Mouse (Mus musculus) Patski (cell line): ENCODE data around the gene Tmem184a. TPM values are rescaled to one million over a fixed set of nuclear protein-coding genes. Genes with fewer than 3 reads are reported as not detected.

Source experiments
- ATAC-seq: fragments of 100-300 bp; one replicate; pipeline ENCODE4 v1.8.0; 2021
- CTCF ChIA-PET: fragments of 350-600 bp; sonication (Branson Sonifier 250); formaldehyde crosslinking; loops from one replicate; lab custom pipeline; 2022; ENCODE audit warnings: inconsistent platforms; lab: Charles Lee
- POLR2A ChIA-PET: fragments of 350-600 bp; sonication (Branson Sonifier 250); formaldehyde crosslinking; loops from one replicate; lab custom pipeline; 2022; ENCODE audit warnings: antibody characterized with exemption, inconsistent platforms; lab: Charles Lee
- DNase-seq: peaks from one replicate; pipeline ENCODE4 v3.0.0-alpha.2; 2011; ENCODE audit warnings: low read depth, low spot score
- H3K27me3 ChIP-seq: fragments of 371-371 bp; one replicate; pipeline ENCODE4 v1.5.1; 2021
- CTCF ChIP-seq: fragments of 100-300 bp; IDR thresholded peaks from one replicate; pipeline ENCODE4 v1.5.1; 2021
- in situ Hi-C: fragments of 300-500 bp; cut with MboI; formaldehyde crosslinking; loops from 3 replicates; pipeline ENCODE4 v1.11.1; 2018; ENCODE audit warnings: low pct_unique_long_range_greater_than_20kb, mixed read lengths
- polyA plus RNA-seq: library from polyadenylated mRNA; unstranded; gene quantifications from one replicate; pipeline ENCODE4 v1.2.3, GENCODE M21; 2021

Gene Tmem184a
- polyA plus RNA-seq, 1 experiment from 2014 or later, result not detected

DNA sequence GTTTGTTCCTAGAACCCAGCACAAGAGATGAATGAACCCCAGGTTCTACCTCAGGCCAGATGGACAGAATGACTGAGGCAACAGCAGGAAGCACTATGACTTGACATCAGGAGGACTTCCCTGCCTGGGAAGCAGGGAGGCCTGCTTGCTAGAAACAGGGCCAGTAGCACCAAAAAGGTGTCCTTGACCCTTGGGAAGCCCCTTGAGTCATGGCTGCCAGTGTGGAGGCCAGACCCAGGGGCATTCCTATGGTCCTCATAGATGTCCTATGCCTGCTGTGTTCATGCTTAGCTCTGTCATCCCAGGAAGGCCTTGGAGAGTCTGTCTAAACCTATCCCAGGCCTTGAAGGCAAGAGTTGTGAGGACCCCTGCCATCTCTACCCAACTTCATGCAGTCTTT, 3.3 kb downstream of the Tmem184a start:
- in situ Hi-C loops, result no loop called here
- ATAC-seq (no peak), DNase-seq (no peak)
- ChIA-PET POLR2A (interaction anchor here (1.8 kb wide), 1 partner anchor 26 kb away, joined by 3 read pairs; no protein-coding TSS in a partner anchor), CTCF (no interaction called here)
- H3K27me3 ChIP-seq, result no peaks in the 10 kb centered on the region
- no peak for TF ChIP-seq CTCF

DNA sequence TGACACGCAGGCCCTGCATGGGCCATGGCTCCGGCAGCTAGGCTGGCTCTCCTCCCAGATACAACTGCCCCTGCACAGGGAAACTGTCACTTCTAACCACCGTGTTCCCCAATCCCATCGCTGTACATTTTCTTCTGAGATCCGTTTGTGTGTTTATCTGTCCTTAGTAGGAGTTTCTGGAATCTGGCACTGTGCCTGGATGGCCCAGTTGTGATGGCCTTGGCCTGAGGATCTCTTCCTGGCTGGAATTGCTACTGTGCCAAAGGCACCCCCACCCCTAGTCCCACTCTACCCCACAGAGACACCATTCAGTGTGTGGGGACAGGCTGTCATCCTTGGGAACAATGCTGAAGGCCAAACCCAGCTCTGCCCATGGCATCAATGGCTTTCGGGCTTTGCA, 3.8 kb downstream of the Tmem184a start:
- POLR2A ChIA-PET, result interaction anchor here (0.6 to 1.8 kb wide), 2 partner anchors 25 to 27 kb away, joined by 3 read pairs; no protein-coding TSS in a partner anchor
- no peaks in the 10 kb centered on the region for H3K27me3 ChIP-seq
- TF ChIP-seq CTCF, result no peak
- CTCF ChIA-PET, result no interaction called here
- in situ Hi-C loops, result no loop called here
- DNase-seq (no peak), ATAC-seq (no peak)

DNA sequence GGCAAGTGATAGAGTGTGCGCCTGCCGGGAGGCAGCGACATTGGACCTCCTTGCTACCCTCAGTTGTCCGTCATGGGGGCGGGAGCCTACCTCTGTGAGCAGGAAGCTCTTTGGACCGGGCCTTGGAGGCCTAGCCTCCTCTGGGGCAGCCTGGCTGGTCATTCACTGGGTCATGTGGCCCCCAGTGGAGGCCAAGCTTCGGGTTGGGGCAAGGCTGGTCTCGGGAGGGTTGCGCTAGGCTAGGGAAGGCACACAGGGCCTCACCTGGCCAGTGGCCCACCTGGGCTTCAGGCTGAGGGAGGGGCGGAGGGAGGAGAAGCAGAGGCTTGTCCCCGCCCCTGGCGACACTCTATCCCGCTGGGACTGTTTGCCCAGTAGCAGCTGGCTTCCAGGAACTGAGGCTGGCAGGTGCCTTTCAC, 5.7 kb downstream of the Tmem184a start:
- POLR2A ChIA-PET, result no interaction called here
- H3K27me3 ChIP-seq, result no peaks in the 10 kb centered on the region
- DNase-seq (no peak), ATAC-seq (no peak)
- CTCF ChIA-PET, result interaction anchor here (1.6 kb wide), 1 partner anchor 22 kb away, joined by 5 read pairs; no protein-coding TSS in a partner anchor
- in situ Hi-C loops, result no loop called here
- TF ChIP-seq CTCF, result no peak

DNA sequence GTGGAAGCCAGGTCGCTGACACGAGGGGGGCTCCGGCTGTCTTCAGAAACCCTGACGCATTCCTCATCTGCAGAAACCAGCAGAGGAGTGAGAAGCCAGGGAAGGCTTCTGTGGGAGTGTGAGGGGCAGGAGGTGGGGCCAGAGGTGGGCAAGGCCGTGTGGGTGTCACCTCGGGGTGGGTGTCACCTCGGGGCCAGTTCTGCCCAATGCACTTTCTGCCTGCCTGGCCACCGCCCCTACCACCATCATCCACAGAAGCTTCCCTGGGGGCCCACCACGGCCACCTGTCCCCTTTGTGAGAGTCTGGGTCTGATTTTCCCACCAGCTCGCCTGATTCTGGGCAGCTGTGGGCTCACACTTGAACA, 6.6 kb downstream of the Tmem184a start:
- no peak for ATAC-seq
- TF ChIP-seq CTCF, result no peak
- CTCF ChIA-PET, result interaction anchor here (1.6 kb wide), 1 partner anchor 21 kb away, joined by 5 read pairs; no protein-coding TSS in a partner anchor
- DNase-seq, result no peak
- in situ Hi-C loops, result no loop called here
- POLR2A ChIA-PET, result interaction anchor here (1.0 kb wide), 1 partner anchor 14 kb away, joined by 4 read pairs; the partner anchor contains the start of gene Psmg3
- H3K27me3 ChIP-seq, result no peaks in the 10 kb centered on the region

DNA sequence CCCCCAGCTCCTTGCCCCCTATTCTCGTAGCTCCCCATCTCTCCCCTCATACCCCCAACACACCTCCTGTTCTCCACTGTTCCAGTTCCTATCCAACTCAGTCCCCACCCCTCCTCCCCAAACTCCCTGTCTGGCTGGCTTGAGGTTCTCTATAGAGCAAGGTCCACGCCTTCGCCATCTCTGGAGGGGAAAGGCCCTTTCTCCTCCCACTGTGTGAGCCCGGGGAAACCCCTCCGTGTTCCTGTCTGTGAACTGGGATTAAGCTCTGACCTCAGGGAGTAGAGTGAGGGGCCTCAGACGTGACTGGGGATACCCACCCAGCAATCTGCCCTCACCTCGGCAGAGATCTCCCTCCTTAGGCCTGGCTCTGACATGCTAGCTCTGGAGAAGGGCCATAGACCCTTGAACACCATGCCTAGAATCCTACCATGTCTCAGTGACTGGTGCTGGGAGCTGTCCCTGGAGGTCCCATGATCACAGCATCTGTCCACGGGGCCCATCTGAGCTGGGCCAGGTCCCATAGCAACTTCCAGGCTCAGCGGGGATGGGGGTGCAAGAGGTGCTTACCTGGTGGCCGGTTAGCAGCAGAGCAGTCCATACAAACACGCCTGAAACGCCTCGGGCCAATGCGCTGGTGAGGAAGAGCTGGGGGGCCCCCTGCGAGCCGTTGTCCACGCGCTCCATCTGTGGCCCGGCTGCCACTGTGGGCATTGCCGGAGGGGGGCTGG, 7.2 kb downstream of the Tmem184a start:
- H3K27me3 ChIP-seq, result no peaks in the 10 kb centered on the region
- ChIA-PET POLR2A (interaction anchor here (1.0 to 1.2 kb wide), 2 partner anchors 12 to 14 kb away, joined by 3 to 4 read pairs; partner anchors contain the start of gene Psmg3), CTCF (interaction anchor here (1.1 to 1.4 kb wide), 2 partner anchors 13 to 16 kb away, joined by 3 read pairs; no protein-coding TSS in a partner anchor)
- in situ Hi-C loops, result no loop called here
- ATAC-seq (no peak), DNase-seq (no peak)
- no peak for TF ChIP-seq CTCF

DNA sequence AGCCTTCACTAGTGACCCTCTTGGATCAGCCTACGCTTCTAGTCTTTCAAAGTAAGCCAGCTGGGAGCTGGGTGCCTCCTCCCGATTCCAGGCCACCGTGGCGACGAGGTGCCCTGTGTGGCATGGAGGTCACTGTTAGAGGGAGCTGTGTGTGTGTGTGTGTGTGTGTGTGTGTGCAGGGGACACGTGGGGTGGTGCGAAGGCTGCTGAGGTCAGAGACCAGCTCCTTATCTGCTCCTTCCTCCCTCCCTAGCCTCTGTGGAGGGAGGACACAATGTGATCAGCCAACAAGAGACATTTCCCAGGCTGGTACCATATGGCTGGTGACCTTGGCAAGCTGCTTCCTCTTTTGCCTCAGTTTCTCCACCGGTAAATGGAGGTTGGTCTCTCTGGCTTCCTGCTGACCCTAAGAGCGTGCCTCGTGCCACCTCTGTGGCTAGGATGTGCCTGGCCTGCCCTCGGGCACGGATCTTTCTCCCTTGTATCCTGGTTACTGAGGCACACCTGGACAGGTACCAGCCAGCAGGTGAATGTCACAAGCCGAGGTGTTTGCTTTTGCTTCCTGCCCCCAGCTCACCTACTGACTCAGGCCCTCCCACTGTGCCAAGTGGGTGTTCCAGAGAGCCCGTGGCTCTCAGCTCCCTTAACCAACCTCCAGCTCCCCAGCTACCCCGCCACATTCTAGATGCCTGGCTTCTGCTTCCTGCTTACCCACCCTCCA, 7.9 kb downstream of the Tmem184a start:
- ChIA-PET POLR2A (interaction anchor here (1.0 to 1.2 kb wide), 2 partner anchors 11 to 15 kb away, joined by 3 to 4 read pairs; partner anchors contain the start of gene Psmg3), CTCF (interaction anchor here (1.1 to 1.4 kb wide), 2 partner anchors 12 to 15 kb away, joined by 3 read pairs; no protein-coding TSS in a partner anchor)
- TF ChIP-seq CTCF, result no peak
- no peaks in the 10 kb centered on the region for H3K27me3 ChIP-seq
- DNase-seq, result no peak
- in situ Hi-C loops, result no loop called here
- ATAC-seq, result no peak

DNA sequence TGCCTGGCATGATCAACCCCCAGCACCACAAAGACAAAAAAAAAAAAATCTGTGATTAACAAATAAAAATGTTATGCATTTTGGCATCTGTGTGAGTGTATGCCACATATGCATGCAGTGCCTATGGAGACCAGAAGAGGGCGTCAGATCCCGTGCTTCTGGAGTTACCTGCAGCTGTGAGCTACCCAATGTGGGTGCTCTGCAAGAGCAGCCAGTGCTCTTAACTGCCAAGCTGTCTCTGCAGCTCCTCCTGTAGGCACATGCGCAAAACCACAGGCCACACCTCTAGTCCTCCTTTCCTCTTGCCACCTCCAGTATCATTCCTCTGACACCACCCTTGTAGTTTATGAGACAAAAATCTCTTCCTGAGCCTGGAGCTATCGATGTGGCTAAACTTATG, 10.3 kb downstream of the Tmem184a start:
- no peaks in the 10 kb centered on the region for H3K27me3 ChIP-seq
- DNase-seq (no peak), ATAC-seq (no peak)
- no peak for TF ChIP-seq CTCF
- ChIA-PET CTCF (interaction anchor here (1.0 kb wide), 1 partner anchor 10 kb away, joined by 3 read pairs; no protein-coding TSS in a partner anchor), POLR2A (no interaction called here)
- in situ Hi-C loops, result no loop called here

DNA sequence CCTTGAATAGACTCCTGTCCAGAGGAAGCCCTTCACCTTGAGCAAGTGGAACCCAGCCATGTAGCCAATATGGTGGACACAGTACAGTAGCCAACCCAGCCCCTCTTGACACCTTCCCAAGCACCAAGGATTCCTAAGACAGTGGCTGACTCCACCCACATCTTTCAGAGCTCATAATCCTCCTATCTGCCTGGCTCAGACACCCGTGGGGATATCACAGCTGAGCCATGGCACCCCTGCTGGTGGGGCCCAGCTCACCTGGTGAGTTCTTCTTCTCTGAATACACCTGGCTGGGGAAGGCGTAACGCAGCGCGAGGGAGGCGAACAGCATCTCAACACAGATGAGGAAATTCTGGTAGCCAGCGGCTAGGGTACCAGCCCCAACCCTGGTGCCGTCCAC, 13.8 kb downstream of the Tmem184a start:
- no peak for ATAC-seq
- no peak for TF ChIP-seq CTCF
- DNase-seq, result no peak
- ChIA-PET CTCF (interaction anchor here (0.7 to 3.0 kb wide), 4 partner anchors 9 to 60 kb away, joined by 3 to 6 read pairs (median 3); no protein-coding TSS in a partner anchor), POLR2A (interaction anchor here (0.8 to 1.2 kb wide), 2 partner anchors 11 to 14 kb away, joined by 3 to 4 read pairs; partner anchors contain the start of gene Tmem184a)
- H3K27me3 ChIP-seq, result no peaks in the 10 kb centered on the region
- in situ Hi-C loops, result no loop called here

DNA sequence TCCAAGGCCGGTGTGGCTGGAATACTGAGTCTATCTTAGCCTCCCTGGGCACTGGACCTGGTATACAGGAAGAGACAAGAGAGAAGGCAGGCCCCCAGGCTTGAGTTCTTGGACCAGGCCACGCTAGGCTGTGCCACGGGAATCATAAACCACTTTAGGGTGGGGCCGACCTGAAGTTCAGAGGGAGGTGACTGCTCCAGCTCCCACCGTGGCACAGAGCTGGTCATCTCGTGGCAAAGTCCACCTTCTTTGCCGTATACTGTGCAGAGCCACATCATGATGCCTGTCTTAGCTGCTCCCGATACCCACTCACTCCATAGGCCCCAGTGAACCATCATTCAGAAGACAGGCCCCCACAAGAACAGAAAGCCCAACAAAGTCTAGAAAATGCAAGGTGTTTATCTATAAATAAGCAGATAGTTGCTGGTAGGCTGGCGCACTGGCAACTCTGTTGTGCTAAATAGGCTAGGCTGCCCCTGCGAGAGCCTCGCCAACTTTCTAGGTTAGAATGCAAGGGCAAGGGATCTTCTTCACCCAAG, 15.1 kb downstream of the Tmem184a start:
- no peaks in the 10 kb centered on the region for H3K27me3 ChIP-seq
- no peak for TF ChIP-seq CTCF
- ATAC-seq, result no peak
- no peak for DNase-seq
- in situ Hi-C loops, result no loop called here
- CTCF ChIA-PET, result interaction anchor here (1.1 to 3.0 kb wide), 2 partner anchors 10 to 13 kb away, joined by 3 to 6 read pairs; no protein-coding TSS in a partner anchor
- POLR2A ChIA-PET, result interaction anchor here (1.2 kb wide), 2 partner anchors 13 to 15 kb away, joined by 3 to 4 read pairs; partner anchors contain the start of gene Tmem184a

DNA sequence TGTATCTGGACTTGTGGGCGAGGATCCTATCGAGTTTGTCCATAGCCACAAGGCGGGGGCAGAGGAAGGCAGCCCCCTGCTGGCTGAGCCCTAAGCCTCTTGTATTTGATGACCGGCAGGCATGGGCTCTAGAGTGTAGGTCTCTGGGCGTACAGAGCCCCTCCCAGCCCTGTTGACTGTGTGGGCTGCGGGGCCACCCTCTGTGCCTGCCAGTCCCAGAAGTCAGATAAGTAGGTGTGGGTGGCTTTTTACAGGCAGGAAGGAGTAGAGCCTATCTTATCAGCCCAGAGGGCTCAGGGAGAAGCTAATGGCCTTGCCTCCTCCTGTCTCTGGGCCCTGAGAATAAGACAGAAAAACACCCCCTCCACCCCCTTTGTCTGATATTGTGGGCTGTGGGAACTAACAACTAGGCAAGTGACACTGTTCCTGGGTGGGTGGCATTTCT, 15.6 kb downstream of the Tmem184a start:
- DNase-seq, result no peak

More for the DNA sequence above, 15.6 kb downstream of the Tmem184a start:
- in situ Hi-C loops, result no loop called here
- no peak for ATAC-seq
- ChIA-PET CTCF (no interaction called here), POLR2A (interaction anchor here (1.2 kb wide), 1 partner anchor 12 kb away, joined by 3 read pairs; no protein-coding TSS in a partner anchor)
- no peaks in the 10 kb centered on the region for H3K27me3 ChIP-seq
- no peak for TF ChIP-seq CTCF
